Mouse (Mus musculus) urinary bladder, postnatal 4 days (tissue): ENCODE measurements around the gene Card10.

Experiments
- DNase-seq, 2 experiments: peaks; one replicate each; pipeline ENCODE4 v3.0.0; 2021 to 2022; ENCODE audit warnings: low spot score in 2 of 2

Gene Card10

DNA sequence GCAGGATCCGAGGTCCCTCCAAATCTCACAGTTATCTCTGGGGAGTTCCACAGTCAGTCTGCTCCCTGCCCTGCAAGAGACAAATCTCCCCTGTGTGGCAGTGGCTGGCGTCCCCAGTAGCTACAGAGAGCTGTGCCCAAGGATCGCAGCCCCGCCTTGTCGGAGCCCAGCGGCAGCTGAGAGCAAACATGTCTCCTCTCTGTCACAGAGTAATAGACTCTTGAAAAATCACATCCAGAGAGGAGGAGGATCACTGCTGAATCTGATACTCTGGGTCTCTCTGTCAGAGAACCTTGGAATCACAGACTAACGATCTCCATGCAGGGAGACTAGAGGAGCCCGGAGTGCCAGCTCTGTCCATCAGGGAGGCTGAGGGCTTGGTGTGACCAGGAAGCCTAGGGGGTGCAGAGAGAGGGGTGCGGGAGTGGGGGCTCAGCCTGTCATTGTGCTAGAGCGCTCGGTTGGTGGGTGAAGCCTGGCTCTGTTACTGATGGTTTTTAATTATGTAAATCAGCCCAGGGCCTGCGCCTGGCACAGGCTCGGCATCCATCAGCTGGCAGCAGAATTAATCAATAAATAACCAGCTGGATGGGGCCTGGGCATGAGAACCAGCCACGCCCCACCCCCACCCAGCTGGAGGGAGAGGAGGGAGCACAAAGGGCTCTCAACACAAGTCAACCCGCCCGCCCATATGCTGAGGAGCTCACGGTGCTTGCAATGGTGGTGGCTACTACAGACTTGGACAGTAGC, 67.2 kb downstream of the Card10 start:
- DNase-seq: no peak

DNA sequence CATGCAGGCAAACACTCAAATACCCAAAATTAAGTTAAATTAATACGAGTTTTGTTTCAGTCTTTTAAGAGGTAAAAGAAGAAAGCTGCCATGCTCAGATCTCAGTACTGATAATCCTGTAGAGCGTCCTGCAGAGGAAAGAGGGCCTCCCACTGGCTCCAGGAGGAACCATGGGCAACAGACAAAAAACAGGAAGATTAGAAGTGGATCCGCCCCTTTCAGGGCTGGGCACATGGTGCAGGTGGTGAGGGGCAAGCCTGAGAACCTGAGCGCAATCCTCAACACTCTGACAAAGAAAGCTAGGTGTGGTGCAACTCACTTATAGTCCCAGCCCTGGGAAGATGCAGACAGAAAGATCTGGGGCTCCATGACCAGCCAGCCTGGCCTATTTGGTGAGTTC, 71.0 kb downstream of the Card10 start:
- no peak for DNase-seq

DNA sequence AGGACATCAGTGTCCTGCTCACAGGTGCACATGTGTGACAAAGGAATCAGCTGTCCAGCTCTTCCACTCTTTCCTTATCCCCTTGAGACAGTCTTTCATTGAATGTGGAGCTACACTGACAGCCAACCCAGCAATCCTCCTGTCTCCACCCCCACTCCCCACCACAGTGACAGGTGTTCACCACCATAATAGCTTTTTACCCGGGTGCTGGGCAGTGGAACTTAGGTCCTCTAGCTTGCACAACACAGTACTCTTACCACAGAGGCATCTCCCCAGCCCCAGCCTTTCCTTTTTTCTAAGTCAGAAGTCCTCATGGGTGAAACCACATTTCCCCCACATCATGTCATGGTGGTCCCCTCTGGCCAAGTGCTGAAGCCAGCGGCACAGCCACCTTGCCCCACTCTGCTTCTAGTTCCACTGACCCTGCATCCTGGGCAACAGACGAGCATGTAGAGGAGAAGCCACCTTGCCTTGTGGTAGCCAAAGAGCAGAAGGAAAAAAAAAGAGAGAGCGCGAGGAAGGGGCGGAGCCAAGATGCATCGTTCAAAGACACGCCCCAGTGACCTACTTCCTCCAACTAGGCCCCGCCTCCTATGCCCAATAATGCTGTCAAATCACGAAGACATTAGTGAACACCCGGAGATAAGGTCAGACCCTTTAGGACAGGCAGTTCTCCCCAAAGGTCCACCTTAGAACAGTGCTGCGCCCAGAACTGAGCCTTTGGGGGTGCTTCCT, 72.4 kb downstream of the Card10 start:
- no peak for DNase-seq

DNA sequence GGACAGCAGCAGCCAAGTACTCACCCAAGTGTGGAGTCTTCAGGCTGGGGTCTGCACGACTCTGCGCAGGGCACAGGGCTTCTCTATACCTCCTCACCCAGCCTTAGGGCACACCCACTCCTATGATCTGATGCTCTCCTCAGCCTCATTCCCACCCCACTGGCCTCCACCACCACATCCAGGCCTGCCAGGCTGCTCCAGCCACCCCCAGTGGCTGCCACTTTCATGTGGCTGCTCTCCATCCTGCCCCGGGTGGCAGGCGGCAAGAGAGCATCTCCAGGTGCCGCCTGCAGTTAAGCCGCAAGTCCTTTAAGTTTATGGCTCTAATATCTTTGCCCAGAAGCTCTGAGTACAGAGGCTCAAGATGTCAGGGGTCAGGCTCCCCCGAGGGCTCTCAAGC, 76.1 kb downstream of the Card10 start:
- no peak for DNase-seq
